Mouse (Mus musculus) heart, adult 2 months (tissue): ENCODE data around the gene Zfp580.

ENCODE experiments used
- CTCF ChIP-seq: fragments of 200-600 bp; IDR thresholded peaks from 2 replicates; pipeline ENCODE4 v1.8.1; 2022; ENCODE audit warnings: antibody characterized with exemption, mild to moderate bottlenecking, moderate library complexity
- EP300 ChIP-seq: fragments of 200-500 bp; IDR thresholded peaks from 2 replicates; pipeline ENCODE4 v1.6.1; 2011; ENCODE audit warnings: low read depth, low read length, control low read depth; ENCODE audit not compliant: insufficient read depth
- POLR2A ChIP-seq: fragments of 200-500 bp; IDR thresholded peaks from 2 replicates; pipeline ENCODE4 v1.6.1; 2011; ENCODE audit warnings: mild to moderate bottlenecking, low read depth, low read length, control low read depth; ENCODE audit not compliant: insufficient read depth

GRCm38 (mm10) chr7:5085512-5085911 lies 34.2 kb downstream of the Zfp580 start:
- no peak for TF ChIP-seq CTCF
- TF ChIP-seq POLR2A, result no peak
- TF ChIP-seq EP300, result no peak
